Mouse (Mus musculus): ENCODE measurements around the gene Dusp10. TPM values are rescaled to one million over a fixed set of nuclear protein-coding genes. Genes with fewer than 3 reads are reported as not detected.

Dusp10 gene
- 1 to 10 TPM; 5.5 to 7.1 (median 6.2) TPM for total RNA-seq (2022)

- no peak for DNase-seq (ENCODE audit: low spot score in 2 of 2)
Measured at GRCm38 (mm10) chr1:184013106-184013505, at the start of gene Dusp10. Gene Dusp10 (plus strand): TSS chr1:184013302.

GRCm38 (mm10) chr1:183965341-183965740 is 47.8 kb upstream of the Dusp10 start:
- no peak for DNase-seq (ENCODE audit: low spot score in 2 of 2)

GRCm38 (mm10) chr1:183969265-183969664 is 43.8 kb upstream of the Dusp10 start:
- no peak for DNase-seq (ENCODE audit: low spot score in 2 of 2)

- DNase-seq (ENCODE audit: low spot score in 2 of 2) = no peak
Measured at GRCm38 (mm10) chr1:183979814-183980243, 33.3 kb upstream of the Dusp10 start.

- DNase-seq (ENCODE audit: low spot score in 2 of 2) = peak; percentile 3 to 34
Measured at GRCm38 (mm10) chr1:183982108-183982507, 31.0 kb upstream of the Dusp10 start.

GRCm38 (mm10) chr1:183987711-183988245 is 25.3 kb upstream of the Dusp10 start:
- no peak for DNase-seq (ENCODE audit: low spot score in 2 of 2)

GRCm38 (mm10) chr1:183991921-183992320 is 21.2 kb upstream of the Dusp10 start:
- DNase-seq (ENCODE audit: low spot score in 2 of 2) = no peak

- DNase-seq (ENCODE audit: low spot score in 2 of 2) = no peak
Measured at GRCm38 (mm10) chr1:183997207-183997606, 15.9 kb upstream of the Dusp10 start.

- peak in 1 of 2 experiments; percentile 36 for DNase-seq (ENCODE audit: low spot score in 2 of 2)
Measured at GRCm38 (mm10) chr1:184002470-184002869, 10.6 kb upstream of the Dusp10 start.

- no peak for DNase-seq (ENCODE audit: low spot score in 2 of 2)
Measured at GRCm38 (mm10) chr1:184004311-184004710, 8.8 kb upstream of the Dusp10 start.

- DNase-seq (ENCODE audit: low spot score in 2 of 2) = no peak
Measured at GRCm38 (mm10) chr1:184005315-184006058, 7.6 kb upstream of the Dusp10 start.

GRCm38 (mm10) chr1:184006086-184006485 is 7.0 kb upstream of the Dusp10 start:
- no peak for DNase-seq (ENCODE audit: low spot score in 2 of 2)

- DNase-seq (ENCODE audit: low spot score in 2 of 2) = no peak
Measured at GRCm38 (mm10) chr1:184011311-184011710, 1.8 kb upstream of the Dusp10 start.

- DNase-seq (ENCODE audit: low spot score in 2 of 2) = no peak
Measured at GRCm38 (mm10) chr1:184014091-184014490, 989 bp downstream of the Dusp10 start.

GRCm38 (mm10) chr1:184015995-184016730 is 3.1 kb downstream of the Dusp10 start:
- no peak for DNase-seq (ENCODE audit: low spot score in 2 of 2)

GRCm38 (mm10) chr1:184017606-184018005 is 4.5 kb downstream of the Dusp10 start:
- DNase-seq (ENCODE audit: low spot score in 2 of 2) = no peak

- no peak for DNase-seq (ENCODE audit: low spot score in 2 of 2)
Measured at GRCm38 (mm10) chr1:184019042-184019721, 6.1 kb downstream of the Dusp10 start.

- no peak for DNase-seq (ENCODE audit: low spot score in 2 of 2)
Measured at GRCm38 (mm10) chr1:184019722-184020107, 6.6 kb downstream of the Dusp10 start.

- DNase-seq (ENCODE audit: low spot score in 2 of 2) = no peak
Measured at GRCm38 (mm10) chr1:184023971-184024370, 10.9 kb downstream of the Dusp10 start.

GRCm38 (mm10) chr1:184024631-184025030 is 11.5 kb downstream of the Dusp10 start:
- DNase-seq (ENCODE audit: low spot score in 2 of 2) = no peak

GRCm38 (mm10) chr1:184025079-184025478 is 12.0 kb downstream of the Dusp10 start:
- no peak for DNase-seq (ENCODE audit: low spot score in 2 of 2)

- no peak for DNase-seq (ENCODE audit: low spot score in 2 of 2)
Measured at GRCm38 (mm10) chr1:184027039-184027438, 13.9 kb downstream of the Dusp10 start.
